Mouse (Mus musculus) megakaryocyte, embryonic 14.5 days (primary cell): Measurements from ENCODE around the gene Irgq.

Experiments used
- FLI1 ChIP-seq: IDR thresholded peaks from 2 replicates; pipeline ENCODE4 v1.6.1; 2012; ENCODE audit warnings: low read length, inconsistent platforms, mixed read lengths
- GATA1 ChIP-seq: IDR thresholded peaks from 3 replicates; pipeline ENCODE4 v1.6.1; 2012; ENCODE audit warnings: mixed read lengths, low read length, inconsistent platforms, borderline replicate concordance

GRCm38 (mm10) chr7:24565627-24566026 lies 35.1 kb downstream of the Irgq start:
- TF ChIP-seq GATA1 = no peak
- no peak for TF ChIP-seq FLI1
